Mouse (Mus musculus) layer of hippocampus, adult 11-12 months (tissue): ENCODE data around the gene Gm47985.
"Not testable (repeated sequence)": the region's sequence is repeated elsewhere in the genome, so short reads cannot be mapped to it uniquely, and the experiment has no call there.

Source experiments
- DNase-seq: peaks from one replicate; pipeline ENCODE4 v3.0.0; 2022; ENCODE audit warnings: low spot score

The Gm47985 gene

GRCm38 (mm10) chr1:151182266-151182665 lies at the start of gene Gm47985:
Gene Gm47985 (plus strand): TSS chr1:151182537.
- DNase-seq: not testable (repeated sequence)

DNA sequence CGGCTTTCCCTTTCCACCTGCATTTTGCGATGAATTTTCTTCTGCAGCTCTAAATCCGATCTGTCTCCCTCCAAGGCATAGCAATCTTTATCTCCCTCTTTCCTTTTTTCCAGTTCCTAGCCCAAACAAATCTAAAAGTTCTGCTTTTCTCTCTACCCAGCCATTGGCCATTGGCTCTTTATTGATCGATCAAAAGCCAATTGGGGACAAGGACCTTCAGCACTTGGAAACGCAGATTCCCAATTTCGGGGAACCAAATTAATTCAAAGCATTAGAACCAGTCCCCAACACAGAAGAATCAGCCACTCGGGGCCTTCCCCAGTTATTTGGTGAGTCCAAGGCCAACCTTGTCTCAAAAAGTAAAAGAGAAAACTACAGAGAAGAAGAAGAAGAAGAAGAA lies 49.7 kb upstream of the Gm47985 start:
- DNase-seq: no peak

- DNase-seq: no peak
Observed at GRCm38 (mm10) chr1:151138388-151138787, 43.9 kb upstream of the Gm47985 start.

- no peak for DNase-seq
Observed at GRCm38 (mm10) chr1:151140956-151141355, 41.4 kb upstream of the Gm47985 start.

GRCm38 (mm10) chr1:151144471-151145146 lies 37.7 kb upstream of the Gm47985 start:
- no peak for DNase-seq

DNA sequence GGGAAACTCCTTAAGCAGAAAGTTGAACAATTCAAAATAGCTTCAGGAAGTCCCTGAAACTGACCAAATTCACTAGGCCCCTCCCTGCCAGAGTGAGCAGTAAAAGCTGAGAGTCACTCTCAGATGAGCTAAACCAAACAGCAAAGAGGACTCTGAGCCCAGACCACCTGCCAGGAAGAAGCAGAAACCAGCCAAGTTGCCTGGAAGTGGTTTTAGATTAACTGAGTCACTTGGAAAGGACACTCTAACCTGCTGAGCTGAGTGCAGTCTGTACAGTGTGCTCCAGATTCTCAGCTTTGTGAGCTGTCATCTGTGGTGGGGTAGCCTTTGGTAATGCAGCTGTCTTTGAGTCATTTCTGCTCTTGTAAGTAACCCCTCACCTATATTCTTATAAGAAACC lies 34.5 kb upstream of the Gm47985 start:
- no peak for DNase-seq

DNA sequence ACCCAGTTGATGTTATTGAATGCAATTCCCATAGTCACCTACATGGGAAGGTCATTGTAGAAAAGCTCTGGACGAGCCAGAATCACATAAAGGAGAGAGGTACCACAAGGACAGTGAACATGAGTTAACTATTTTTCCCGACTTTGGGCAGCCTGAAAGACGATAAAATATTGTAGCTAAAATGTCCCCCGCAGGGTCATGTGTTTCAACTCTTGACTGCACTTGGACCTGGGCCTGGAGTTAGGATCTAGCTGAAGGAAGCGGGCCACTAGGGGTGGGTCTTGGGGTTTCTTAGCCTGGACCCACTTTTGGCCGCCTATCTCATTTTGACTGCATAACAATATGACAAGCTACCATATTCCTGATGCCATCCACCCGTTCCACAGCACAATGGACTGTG lies 32.1 kb upstream of the Gm47985 start:
- no peak for DNase-seq

DNA sequence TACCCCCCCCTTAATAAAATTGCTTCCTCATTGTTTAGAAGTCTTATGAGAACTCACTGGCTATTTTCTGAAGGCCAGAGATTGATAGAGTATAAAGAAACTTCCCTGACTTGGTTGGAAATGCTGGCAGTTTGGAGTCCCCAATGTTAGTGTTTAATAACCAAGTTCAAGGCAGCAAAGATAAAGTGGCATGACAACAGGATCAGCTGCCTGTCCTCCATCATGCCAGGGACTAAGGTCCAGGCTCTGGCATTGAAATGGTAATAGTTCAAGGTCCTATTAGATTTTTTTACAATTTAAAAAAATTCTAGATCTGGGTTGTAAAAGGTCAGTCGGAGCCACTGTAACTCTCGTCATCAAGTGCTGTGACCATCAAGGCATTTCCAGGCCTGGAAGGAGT lies 31.2 kb upstream of the Gm47985 start:
- no peak for DNase-seq

DNA sequence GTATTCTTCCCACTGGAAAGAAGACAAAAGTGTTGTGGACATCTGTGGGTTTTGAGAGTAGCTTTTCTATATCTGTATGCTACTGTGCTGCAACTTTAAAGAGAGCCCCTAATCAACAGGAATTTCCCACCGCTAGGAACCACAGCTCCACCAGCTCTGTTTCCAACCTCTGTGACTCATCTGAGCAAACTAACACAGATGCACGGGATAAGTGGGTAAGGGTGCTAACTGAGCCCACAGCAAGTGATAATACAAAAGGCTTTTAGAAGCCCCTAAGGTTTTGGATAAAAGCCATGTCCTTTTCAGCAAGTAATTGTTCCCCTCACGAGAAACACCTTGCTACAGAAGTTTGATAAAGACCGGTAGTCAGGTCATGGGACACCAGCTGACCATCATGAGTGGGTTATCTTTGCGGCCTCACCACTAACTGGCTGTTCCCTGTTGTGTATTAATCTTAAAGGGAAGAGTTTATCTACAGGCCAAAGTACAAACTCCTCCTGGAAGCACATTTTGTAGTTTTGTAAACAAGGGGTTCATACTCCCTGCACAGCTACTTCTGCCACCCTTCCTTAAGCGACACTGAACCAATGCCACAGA lies 29.2 kb upstream of the Gm47985 start:
- DNase-seq: no peak

GRCm38 (mm10) chr1:151154131-151154530 lies 28.2 kb upstream of the Gm47985 start:
- not testable (repeated sequence) for DNase-seq

DNA sequence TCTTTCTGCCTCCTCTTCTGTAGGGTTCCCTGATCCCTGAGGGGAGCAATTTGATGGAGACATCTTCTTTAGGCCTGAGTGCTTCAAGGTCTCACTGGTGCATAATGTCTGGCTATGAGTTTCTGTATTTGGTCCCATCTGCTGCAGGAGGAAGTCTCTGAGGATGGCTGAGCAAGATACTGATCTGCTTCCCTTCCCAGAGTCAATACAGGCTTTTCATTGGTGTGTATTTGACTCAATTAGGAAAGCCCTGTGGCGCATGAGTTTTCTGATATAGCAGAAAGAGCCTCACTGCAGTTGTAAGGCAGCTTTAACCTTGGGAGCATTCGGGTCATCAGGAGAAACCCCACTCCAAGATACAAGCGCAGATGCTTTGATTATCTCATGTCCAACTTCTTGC lies 26.2 kb upstream of the Gm47985 start:
- DNase-seq: no peak

DNA sequence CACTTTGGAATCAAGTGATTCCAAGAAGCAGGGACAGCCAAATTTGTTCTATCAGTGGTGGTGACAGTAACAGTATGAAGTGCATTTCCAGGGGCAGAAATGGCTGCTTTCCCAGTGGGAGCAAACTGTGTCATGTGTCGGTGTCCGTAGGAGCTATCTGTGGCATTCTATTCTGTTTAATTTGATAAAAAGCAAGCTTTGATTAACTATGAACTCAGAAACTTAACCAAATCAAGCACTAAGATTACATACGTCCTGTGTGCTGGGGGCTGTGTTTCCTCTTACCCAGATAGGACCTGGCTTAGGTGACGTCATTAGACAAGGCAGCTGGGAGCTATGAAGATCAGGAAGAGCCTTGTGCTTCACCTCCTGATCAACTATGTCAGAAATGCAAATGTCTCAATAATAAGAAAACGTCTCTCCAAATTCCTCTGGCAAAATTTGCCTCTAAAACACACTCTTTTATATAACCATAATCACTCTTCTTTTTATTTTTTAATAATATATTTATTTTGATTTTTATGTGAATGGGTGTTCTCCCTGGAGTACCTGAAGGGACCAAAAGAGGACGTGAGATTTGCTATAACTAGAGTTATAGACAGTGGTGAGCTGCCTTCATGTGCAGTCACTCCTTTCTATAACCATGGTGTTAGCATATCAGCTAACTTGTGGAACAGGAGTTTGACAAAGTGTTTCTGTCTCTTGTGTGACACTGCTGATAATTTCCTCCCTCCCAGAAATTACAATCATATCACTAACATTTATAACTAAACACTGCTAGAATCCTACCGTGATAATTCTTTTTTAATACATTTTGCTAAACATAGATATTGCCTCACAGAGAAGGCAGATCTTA lies 25.3 kb upstream of the Gm47985 start:
- DNase-seq: no peak

GRCm38 (mm10) chr1:151157963-151158856 lies 24.1 kb upstream of the Gm47985 start:
- no peak for DNase-seq

- no peak for DNase-seq
Observed at GRCm38 (mm10) chr1:151158857-151159510, 23.4 kb upstream of the Gm47985 start.

GRCm38 (mm10) chr1:151166031-151166430 lies 16.3 kb upstream of the Gm47985 start:
- no peak for DNase-seq

- no peak for DNase-seq
Observed at GRCm38 (mm10) chr1:151167297-151168047, 14.9 kb upstream of the Gm47985 start.

GRCm38 (mm10) chr1:151168637-151169036 lies 13.7 kb upstream of the Gm47985 start:
- DNase-seq: no peak

- DNase-seq: no peak
Observed at GRCm38 (mm10) chr1:151171572-151172461, 10.5 kb upstream of the Gm47985 start.

DNA sequence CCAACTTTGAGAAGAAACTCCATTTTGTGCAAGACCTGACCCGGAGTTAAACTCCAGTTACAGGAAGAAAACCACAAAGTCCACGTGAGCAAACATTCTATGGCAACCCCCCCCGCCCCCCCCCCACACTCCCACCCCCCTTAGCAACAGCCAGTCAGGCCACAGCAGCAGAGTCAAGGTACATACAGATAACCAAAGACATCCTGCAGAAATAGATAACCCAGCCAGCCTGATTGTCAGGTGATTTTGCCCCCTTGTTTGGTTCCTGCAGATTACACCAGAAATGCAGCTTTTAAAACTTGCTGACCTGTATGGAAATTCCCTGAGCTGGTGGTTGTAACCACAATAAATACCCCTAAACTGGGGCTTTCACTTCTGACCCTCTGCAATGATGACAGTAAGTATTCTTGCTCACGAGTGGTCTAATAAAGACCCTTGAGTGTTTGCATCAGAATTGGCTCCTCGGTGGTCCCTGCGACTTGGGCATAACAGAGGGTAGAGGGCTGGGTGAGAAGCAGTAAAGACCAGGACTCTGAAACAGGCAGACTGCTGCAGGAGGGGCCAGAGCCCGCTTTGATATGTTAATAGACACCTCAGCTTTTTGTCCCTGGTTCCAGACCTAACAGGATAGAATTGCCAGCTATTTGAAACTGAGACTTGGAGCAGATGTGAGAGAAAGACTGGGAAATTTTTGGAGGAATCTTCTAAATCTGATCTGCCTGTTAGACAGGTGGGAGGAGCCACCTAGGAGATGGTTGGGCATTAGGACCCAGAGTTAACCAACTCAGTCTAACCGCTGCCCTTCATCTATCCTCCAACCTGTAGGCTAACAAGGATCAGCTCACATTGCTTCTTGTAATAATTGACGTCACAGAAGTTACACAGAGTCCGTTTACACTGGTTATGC lies 5.1 kb upstream of the Gm47985 start:
- no peak for DNase-seq
